Mouse (Mus musculus) brain, embryonic 14.5 days (tissue): ENCODE measurements at regions not wholly inside any gene's neighbourhood (a gene's known extent, or its start where the extent isn't known, plus 50 kb on each side); places are given as distances from the start of the nearest gene placed in this dataset.

Experiments used
- DNase-seq: peaks from one replicate; pipeline ENCODE4 v3.0.0-alpha.2; 2011; ENCODE audit warnings: low read depth
- CTCF ChIP-seq: fragments of 200-500 bp; IDR thresholded peaks from 2 replicates; pipeline ENCODE4 v1.5.1; 2012; ENCODE audit warnings: inconsistent platforms, mild to moderate bottlenecking, moderate library complexity, borderline replicate concordance; ENCODE audit not compliant: insufficient read depth, insufficient read length; ENCODE audit errors: extremely low read depth
- POLR2A ChIP-seq: fragments of 200-500 bp; IDR thresholded peaks from 2 replicates; pipeline ENCODE4 v1.6.1; 2012; ENCODE audit warnings: mild to moderate bottlenecking, inconsistent platforms, borderline replicate concordance; ENCODE audit not compliant: poor library complexity, insufficient read depth, insufficient read length, severe bottlenecking; ENCODE audit errors: extremely low read depth

- DNase-seq = peak; percentile 40
- TF ChIP-seq CTCF = no peak
- no peak for TF ChIP-seq POLR2A
Measured at GRCm38 (mm10) chr9:41402942-41403341, 241.4 kb upstream of the Ubash3b start.

GRCm38 (mm10) chr9:41400950-41401349 is 239.5 kb upstream of the Ubash3b start:
- TF ChIP-seq POLR2A = no peak
- no peak for TF ChIP-seq CTCF

DNA sequence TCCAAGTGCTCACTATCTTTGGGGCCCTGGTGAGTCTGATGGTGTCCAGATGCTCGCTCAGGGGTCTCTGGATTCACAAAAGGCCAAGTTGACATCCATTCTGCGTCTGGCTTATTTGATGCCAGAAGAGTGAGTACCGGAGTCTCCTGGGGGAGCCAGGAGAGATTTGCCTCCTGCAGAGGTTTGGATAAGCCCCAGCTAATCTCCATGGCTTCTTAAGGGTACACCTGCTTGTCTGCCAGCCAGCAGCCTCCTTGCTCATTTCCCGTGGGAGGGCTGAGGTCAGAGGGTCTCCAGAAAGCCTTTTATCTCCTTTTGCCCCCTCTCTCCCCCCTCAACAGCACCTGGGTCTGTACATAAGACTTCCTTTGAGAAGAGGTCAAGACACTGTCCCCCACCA is 234.0 kb upstream of the Ubash3b start:
- DNase-seq = peak; percentile 47
- no peak for TF ChIP-seq POLR2A
- TF ChIP-seq CTCF = no peak

More at GRCm38 (mm10) chr9:41400950-41401349, 239.5 kb upstream of the Ubash3b start:
- DNase-seq = no peak

DNA sequence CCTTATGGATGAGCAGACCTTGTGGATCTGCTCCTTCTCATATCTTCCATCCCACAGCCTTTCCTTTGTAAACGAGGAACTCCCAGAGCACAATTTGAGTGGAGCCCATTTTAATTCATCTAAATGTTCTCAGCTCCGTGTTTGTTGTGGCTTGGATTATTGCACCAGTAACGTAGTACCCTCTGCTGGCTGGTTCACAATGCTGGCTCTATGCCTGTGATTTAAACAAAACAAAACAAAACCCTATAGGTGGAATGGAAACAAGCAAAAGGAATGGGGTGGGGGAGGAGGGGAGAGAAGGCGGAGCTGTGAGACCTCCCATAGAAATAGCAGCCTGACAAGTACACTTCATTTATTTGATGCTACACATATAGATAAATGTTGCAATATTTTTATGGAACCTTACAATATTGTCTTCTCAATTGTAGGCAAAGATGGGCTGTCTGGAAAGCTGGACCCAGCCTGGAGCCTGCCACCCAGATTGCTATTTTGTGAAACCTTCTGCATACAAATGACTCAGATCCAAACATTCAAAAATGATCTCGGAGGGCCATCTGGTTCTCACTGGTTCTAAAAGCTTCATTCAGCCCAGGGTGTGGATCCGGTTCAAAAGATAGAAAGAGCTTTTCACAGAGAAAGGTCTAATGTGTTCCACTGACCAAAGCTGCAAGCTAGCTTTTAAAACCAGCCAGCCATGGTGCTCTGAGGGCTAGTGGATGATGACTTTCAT is 230.3 kb upstream of the Ubash3b start:
- peak; percentile 73 for DNase-seq
- TF ChIP-seq POLR2A (no peak), CTCF (no peak)

- peak; percentile 42 for DNase-seq
- TF ChIP-seq POLR2A = no peak
- TF ChIP-seq CTCF = no peak
Measured at GRCm38 (mm10) chr9:41379283-41379682, 217.8 kb upstream of the Ubash3b start.

DNA sequence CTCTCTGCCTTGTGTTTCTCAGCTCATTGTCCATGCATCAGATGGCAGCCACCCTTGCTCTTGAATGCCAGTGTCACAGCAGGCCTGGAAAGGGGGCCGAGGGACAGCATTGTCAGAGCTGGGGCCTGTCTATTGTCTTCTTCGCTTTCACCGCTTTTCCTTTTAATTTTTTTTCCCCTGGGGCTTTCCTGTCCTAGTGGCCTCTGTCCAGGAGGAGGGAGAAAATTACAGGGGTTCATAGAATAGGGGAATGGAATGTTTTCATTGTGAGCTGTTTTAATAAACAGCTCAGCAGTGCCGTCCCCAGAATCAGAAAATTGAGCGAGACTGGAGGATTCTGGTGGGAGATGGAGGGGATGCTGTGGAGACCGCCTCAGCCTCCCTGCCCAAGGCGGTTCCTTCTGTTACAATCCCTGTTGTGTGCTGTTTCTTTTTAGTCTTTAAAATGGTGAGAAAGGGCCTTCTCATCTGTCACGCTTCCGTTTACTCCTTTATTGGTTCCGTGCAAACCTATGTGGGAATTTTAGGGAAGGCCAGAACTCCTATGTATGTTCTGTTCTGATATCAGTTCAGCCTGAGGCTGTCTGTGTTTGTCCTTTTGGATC is 217.2 kb upstream of the Ubash3b start:
- TF ChIP-seq POLR2A (no peak), CTCF (no peak)
- peak; percentile 85 for DNase-seq

- TF ChIP-seq CTCF (no peak), POLR2A (peak; percentile 9; the same call in 1 of the 2 replicates)
- DNase-seq = peak; percentile 90
Measured at GRCm38 (mm10) chr9:41377701-41378626, 216.5 kb upstream of the Ubash3b start.

GRCm38 (mm10) chr9:41376948-41377700 is 215.6 kb upstream of the Ubash3b start:
- TF ChIP-seq POLR2A (no peak), CTCF (no peak)
- DNase-seq = peak; percentile 81

- TF ChIP-seq POLR2A = peak; percentile 5; the same call in 1 of the 2 replicates
- TF ChIP-seq CTCF = no peak
- peak; percentile 94 for DNase-seq
Measured at GRCm38 (mm10) chr9:41375984-41376651, 214.6 kb upstream of the Ubash3b start.
